Mouse (Mus musculus) megakaryocyte, embryonic 14.5 days (primary cell): ENCODE data around the gene Rangrf. TPM values are rescaled to one million over a fixed set of nuclear protein-coding genes. Genes with fewer than 3 reads are reported as not detected.
"Not testable (repeated sequence)": the region's sequence is repeated elsewhere in the genome, so short reads cannot be mapped to it uniquely, and the experiment has no call there.

Source experiments
- H3K27me3 ChIP-seq: replicated peaks from 2 replicates; pipeline ENCODE3; 2012; ENCODE audit warnings: inconsistent platforms
- H3K36me3 ChIP-seq: replicated peaks from 2 replicates; pipeline ENCODE3; 2012; ENCODE audit warnings: low read length, inconsistent platforms, mixed read lengths
- H3K4me1 ChIP-seq: 2 replicates; pipeline ENCODE4 v1.6.1; 2012; ENCODE audit warnings: inconsistent platforms
- H3K4me3 ChIP-seq: replicated peaks from 2 replicates; pipeline ENCODE3; 2012; ENCODE audit warnings: moderate library complexity, mild to moderate bottlenecking, inconsistent platforms
- H3K9me3 ChIP-seq: 2 replicates; pipeline ENCODE4 v1.6.1; 2012; ENCODE audit warnings: inconsistent platforms
- FLI1 ChIP-seq: IDR thresholded peaks from 2 replicates; pipeline ENCODE4 v1.6.1; 2012; ENCODE audit warnings: low read length, inconsistent platforms, mixed read lengths
- GATA1 ChIP-seq: IDR thresholded peaks from 3 replicates; pipeline ENCODE4 v1.6.1; 2012; ENCODE audit warnings: mixed read lengths, low read length, inconsistent platforms, borderline replicate concordance
- polyA plus RNA-seq: library from polyadenylated mRNA; stranded (reverse); fragments of >175 nt; gene quantifications from 2 replicates; pipeline ENCODE4 v1.2.3, GENCODE M21; 2012; ENCODE audit warnings: low replicate concordance; ENCODE audit not compliant: insufficient read depth

Rangrf gene
- polyA plus RNA-seq, 1 experiment, result 6.1 TPM

DNA sequence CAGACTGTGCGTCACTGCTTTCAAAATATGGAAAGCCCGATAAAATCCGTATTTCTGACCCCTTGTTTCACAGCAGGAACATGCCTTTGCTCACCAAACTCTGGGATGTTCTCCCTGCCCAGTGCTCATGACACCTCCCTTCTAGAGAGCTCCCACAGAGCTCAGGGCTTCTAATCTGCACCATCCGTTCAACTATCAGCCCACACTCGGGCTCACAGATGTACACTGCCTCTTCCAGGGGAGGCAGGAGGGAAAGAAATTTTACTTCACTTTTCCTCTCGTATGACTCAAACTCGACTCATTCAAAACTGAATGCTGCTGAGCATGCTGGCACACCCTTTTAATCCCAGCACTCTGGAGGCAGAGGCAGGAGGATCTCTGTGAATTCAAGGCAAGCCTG is 30.2 kb upstream of the Rangrf start:
- Histone ChIP-seq H3K36me3 (peaks cover 39% of the 10 kb centered on the region), H3K27me3 (no peaks in the 10 kb centered on the region), H3K4me1 (peaks cover 26% of the 10 kb centered on the region), H3K4me3 (no peak overlapping the region), H3K9me3 (no peaks in the 10 kb centered on the region)
- no peak for TF ChIP-seq GATA1
- TF ChIP-seq FLI1, result no peak

DNA sequence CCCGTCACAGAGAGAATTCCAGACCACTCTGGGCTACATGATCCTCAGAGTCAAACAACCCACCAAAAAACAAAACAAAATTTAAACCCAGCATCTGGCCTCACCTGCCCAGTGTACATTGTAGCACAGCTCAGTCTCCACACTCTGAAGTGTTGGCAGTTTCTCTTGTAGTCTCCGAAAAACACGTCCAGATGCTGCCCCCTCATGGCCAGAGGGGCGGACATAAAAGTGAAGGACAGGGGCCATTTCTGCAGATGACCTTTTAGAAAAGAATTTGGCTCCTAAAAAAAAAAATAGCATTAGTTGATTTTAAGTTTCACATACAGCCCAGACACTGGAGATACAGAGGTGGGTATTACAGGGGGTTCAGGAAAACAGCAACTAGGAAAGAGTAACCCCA is 28.6 kb upstream of the Rangrf start:
- H3K4me1 ChIP-seq, result peaks cover 26% of the 10 kb centered on the region
- H3K9me3 ChIP-seq, result no peaks in the 10 kb centered on the region
- H3K27me3 ChIP-seq, result no peaks in the 10 kb centered on the region
- TF ChIP-seq GATA1 (no peak), FLI1 (no peak)
- no peak overlapping the region for H3K4me3 ChIP-seq
- peaks cover 54% of the 10 kb centered on the region for H3K36me3 ChIP-seq

DNA sequence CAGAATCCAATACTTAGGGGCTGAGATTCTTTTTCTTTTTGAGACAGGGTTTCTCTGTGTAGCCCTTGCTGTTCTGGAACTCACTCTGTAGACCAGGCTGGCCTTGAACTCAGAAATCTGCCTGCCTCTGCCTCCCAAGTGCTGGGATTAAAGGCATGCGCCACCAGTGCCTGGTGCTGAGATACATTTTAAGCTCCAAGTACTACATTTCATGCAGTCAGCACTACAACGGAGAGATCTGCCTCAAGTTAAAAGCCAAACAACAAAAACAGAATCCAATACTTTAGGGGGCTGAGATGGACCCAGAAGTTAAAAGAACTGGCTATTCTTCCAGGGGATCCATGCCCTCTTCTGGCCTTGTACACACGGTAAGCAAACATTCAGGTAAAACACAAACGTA is 27.8 kb upstream of the Rangrf start:
- Histone ChIP-seq H3K36me3 (peaks cover 62% of the 10 kb centered on the region), H3K4me1 (peaks cover 23% of the 10 kb centered on the region)
- not testable (repeated sequence) for H3K9me3 ChIP-seq, H3K4me3 ChIP-seq, H3K27me3 ChIP-seq

DNA sequence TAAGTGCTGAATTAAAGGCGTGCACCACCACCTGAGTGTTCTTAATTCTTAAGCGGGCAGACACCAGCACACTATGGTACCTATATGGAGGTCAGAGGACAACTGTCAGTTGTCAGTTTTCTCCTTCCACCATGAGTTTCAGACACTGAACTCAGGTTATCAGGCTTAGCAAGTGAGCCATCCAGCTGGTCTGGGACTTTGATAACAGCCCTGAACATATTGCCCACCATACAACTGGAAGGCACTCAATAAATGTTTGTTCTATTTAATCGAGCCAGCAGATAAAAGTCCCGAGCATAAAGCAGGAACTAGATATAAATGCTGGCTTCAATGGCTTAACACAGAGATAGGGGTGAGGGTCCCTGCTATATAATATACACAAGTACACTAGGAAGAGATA is 22.1 kb upstream of the Rangrf start:
- H3K4me3 ChIP-seq, result no peak overlapping the region
- H3K36me3 ChIP-seq, result peaks cover 97% of the 10 kb centered on the region
- H3K9me3 ChIP-seq, result no peaks in the 10 kb centered on the region
- H3K4me1 ChIP-seq, result peaks cover 6% of the 10 kb centered on the region; the same call in 1 of the 2 replicates
- TF ChIP-seq FLI1 (no peak), GATA1 (no peak)
- no peaks in the 10 kb centered on the region for H3K27me3 ChIP-seq

DNA sequence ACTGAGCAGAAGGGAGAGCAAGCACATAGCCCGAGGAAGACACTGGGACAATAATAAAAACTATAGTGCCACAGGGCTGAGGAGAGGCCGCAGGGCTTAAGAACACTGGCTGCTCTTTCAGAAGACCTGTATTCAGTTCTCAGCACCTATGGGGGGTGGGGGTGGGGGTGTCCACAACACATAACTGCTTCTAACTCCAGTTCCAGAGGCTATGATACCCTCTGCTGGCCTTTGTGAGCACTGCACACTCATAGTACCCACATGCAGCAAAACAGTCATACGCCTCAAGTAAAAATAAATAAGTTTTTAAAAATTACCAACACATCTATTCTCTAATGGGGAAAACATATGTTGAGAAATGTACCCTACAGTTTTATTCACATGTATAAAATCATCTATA is 19.4 kb upstream of the Rangrf start:
- no peak for TF ChIP-seq GATA1
- TF ChIP-seq FLI1, result no peak
- Histone ChIP-seq H3K4me3 (no peak overlapping the region), H3K36me3 (peaks cover 98% of the 10 kb centered on the region), H3K27me3 (no peaks in the 10 kb centered on the region), H3K9me3 (no peaks in the 10 kb centered on the region), H3K4me1 (peaks cover 6% of the 10 kb centered on the region; the same call in 1 of the 2 replicates)

DNA sequence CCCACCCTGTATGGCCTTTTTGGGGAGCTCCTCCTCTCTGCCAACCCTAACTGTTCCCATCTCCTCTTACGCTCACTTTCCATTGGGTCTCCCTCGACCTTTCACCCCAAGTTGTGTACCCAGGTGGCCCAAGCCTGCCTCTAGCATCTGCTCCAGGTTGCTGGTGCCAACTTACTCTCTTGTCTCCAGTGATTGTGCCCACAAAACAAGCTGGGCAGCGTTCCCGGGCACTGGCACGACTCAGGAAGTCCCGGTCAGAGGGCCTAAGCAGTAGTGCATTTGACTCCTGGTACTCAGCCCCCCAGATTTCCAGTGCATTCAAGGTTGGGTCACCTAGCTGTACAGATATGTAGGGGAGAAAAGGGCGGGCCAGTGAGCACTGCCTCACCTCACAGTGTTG is 18.1 kb upstream of the Rangrf start:
- Histone ChIP-seq H3K4me3 (no peak overlapping the region), H3K4me1 (peaks cover 6% of the 10 kb centered on the region; the same call in 1 of the 2 replicates), H3K36me3 (peaks cover 96% of the 10 kb centered on the region), H3K9me3 (no peaks in the 10 kb centered on the region), H3K27me3 (no peaks in the 10 kb centered on the region)
- TF ChIP-seq GATA1 (no peak), FLI1 (no peak)

DNA sequence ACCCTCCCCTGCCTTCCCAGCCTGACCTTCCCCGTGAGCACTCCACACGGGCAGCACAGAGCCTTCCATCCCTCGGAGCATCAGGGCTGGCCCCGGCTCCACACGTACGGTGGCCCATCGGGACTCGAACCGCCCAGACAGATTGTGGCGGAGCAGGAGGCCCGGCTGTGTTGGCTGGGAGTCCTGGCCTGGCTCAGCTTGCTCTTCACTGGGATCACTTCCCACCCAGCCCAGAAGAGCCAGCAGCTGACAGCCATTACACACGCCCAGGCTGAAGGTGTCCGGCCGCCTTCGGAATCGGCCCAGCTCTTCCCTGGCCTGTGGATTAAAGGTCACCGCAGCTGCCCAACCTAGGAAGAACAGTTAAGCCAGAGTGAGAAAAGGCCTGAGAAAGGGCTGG is 13.4 kb upstream of the Rangrf start:
- Histone ChIP-seq H3K4me3 (no peak overlapping the region), H3K36me3 (peaks cover 76% of the 10 kb centered on the region), H3K27me3 (no peaks in the 10 kb centered on the region), H3K4me1 (no peaks in the 10 kb centered on the region), H3K9me3 (no peaks in the 10 kb centered on the region)
- no peak for TF ChIP-seq FLI1
- TF ChIP-seq GATA1, result no peak

DNA sequence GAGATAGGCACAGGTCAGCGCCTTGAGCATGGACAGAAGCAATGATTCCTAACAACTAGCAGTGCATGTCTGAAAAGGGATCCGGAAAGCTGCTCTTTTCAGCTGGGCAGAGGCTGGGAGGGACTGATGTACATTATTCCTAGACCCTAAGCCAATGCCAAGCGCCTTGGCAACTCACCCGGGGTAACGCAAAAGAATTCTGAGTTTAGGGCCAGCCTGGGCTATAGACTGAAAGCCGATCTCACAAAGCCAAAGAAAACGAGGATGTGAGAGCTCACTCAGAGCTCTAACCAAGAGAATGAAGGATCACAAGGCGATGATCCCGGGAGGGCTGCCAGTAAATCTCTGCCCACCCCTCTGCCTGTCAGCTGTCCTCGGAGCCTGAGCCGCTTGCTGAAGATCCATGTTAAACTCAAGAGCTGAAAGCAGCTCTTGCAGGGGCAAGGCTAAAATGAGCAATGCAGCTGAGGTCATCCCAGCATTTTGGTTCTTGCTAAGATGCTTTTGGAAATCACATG is 12.4 kb upstream of the Rangrf start:
- Histone ChIP-seq H3K4me3 (no peak overlapping the region), H3K4me1 (peaks cover 8% of the 10 kb centered on the region), H3K27me3 (no peaks in the 10 kb centered on the region), H3K9me3 (no peaks in the 10 kb centered on the region), H3K36me3 (peaks cover 67% of the 10 kb centered on the region)
- TF ChIP-seq FLI1 (no peak), GATA1 (no peak)

DNA sequence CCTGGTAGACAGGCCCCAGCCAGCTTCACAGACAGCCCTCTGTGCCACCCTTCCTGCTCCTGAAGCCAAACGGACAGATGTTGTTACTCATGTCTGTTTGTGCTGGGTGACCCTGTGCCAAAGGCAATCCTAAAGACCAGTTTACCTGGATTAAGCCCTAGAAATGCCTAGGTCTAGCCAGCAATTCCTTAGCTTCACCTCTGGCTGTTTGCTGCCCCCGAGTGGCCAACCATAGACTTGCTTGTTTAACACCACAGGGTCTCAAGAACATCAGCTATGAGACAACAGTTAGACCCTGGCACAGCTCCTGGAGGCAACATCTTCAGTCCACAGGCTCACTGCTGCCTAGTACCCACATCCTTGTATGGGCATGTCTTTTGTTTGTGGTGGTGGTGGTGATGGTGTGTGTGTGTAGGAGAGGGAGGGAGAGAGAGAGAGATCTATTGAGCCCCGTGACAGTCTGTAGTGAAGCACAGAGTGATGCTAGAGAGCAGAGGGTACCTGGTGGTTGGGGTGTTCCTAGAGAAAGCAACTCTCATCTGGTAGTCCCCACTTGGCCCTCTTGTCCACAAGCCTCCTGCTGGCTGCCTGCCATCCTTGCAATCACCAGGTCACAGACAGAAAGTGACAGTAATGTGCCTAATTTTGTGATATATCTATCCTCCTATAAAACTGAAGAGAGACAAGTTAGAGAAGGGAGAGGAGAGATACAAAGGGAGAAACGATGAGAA is 7.8 kb upstream of the Rangrf start:
- H3K27me3 ChIP-seq, result no peaks in the 10 kb centered on the region
- peaks cover 32% of the 10 kb centered on the region for H3K4me1 ChIP-seq
- peaks cover 23% of the 10 kb centered on the region for H3K36me3 ChIP-seq
- peak overlapping the region; percentile 30 for H3K4me3 ChIP-seq
- no peaks in the 10 kb centered on the region for H3K9me3 ChIP-seq
- TF ChIP-seq GATA1, result no peak
- TF ChIP-seq FLI1, result no peak

DNA sequence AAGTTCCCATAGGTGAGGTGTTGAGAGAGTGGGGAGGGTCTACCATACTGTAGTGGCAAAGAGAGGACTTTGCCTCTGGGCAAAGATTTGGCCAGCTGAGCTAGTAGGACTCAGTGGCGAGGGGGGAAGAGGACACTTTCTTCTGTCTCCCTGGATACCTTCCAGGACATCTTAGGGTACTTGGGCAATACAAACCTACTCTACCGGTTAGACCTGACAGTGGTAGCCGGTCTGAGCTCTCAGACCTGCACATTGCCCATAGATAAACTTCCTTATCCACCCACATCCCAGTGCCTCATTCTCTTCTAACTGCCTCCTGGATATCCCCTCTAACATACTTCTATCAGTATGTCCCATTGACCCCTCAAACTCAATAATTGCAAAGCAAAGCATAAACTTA is 5.9 kb upstream of the Rangrf start:
- H3K36me3 ChIP-seq, result peaks cover 6% of the 10 kb centered on the region
- H3K4me1 ChIP-seq, result peaks cover 32% of the 10 kb centered on the region
- TF ChIP-seq FLI1 (no peak), GATA1 (no peak)
- H3K9me3 ChIP-seq, result no peaks in the 10 kb centered on the region
- H3K4me3 ChIP-seq, result no peak overlapping the region
- H3K27me3 ChIP-seq, result no peaks in the 10 kb centered on the region
